Mouse (Mus musculus) neutrophil, adult 83 days (primary cell): ENCODE data around the gene Ube2v1. TPM values are rescaled to one million over a fixed set of nuclear protein-coding genes. Genes with fewer than 3 reads are reported as not detected.

Experiments
- total RNA-seq, 2 experiments: library from RNA; stranded (reverse); gene quantifications; one replicate each; pipeline ENCODE4 v1.2.4; 2023

Gene Ube2v1
- total RNA-seq: 10 to 100 TPM; 83.0 to 92.3 TPM

DNA sequence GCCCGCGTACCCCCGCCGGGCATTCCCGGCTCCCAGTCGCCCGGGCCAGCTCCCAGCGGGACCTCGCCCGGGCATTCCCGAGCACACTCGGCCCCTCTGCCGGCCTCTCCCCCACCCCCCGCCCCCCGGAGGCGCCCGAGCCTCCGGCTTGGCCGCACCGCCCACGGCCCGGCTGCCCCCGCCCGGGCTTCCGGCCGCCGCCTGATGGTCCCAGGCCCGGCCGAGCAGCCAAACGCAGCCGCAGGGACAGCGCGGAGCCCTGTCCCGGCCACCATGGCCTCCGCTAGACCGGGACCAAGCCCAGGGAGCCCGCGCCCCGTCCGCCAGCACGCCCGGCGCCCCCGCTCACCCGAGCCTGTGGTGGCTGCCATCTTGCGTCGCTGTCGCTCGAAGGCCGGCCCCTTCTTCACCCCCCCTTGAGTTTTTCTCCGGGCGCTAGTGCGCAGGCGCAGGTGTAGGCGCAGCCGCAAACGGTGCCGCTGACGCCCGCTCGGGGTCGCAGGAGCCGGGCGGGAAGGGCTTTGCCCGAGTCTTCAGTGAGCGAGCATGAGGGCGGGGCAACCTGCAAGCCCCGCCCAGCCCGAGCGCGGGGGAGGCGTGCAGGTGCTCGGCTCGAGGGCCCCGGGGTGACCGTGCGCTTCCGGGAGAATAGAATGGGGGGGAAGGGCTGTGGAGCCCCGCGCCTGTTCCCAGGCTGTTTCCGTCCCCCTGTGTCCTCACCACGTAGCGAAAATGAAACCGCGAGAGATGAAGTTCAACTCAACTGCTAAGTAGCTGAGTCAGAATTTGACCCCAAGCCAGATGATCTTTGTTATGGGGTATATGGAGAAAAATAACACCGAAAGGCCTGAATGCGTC, at the start of gene Ube2v1:
Gene Ube2v1 (minus strand): TSS at position 505 of the 858 bp plus-strand sequence.

DNA sequence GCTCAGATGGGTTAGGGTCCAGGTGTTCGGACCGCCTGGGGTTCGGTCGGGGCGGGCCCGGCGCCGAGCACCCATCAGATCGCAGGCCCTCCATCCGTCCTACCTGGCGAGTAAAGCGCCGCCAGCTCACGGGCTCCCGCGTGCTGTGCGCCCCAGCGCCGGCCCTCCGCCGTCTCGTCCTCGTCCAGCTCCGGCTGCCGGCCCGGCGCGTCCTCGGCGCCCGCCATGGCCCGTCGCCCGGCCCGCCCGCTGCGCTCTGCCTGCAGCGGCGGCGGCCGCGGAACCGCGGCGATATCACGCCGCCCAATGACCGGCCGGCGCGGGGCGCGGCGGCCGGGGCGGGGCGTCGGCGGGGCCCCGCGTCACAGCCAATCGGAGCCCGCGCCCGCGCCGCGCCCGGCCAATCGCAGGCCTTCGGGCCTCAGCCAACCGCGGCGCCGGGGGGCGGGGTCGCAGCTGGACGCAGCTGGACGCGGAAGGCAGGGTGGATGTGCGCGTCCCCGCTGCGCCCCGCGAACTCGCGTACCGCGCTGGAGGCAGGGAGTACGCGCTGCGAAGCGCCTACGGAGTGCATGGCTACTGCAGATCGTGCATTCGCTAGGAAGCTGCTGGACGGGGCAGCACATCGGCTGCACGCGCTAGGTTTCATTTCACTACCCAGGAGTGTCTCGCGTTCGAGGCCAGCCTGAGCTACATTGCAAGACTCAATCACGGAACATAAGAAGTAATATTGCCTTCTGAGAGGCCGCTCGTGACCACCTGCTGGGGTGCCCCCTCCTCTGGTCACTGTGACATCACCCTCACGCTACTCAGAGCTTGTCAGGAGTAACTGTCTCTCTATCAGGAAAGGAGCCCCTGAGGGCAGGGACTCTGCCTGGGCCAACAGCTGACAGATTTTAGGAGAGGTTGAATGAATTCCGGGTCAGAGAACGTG, 29.6 kb upstream of the Ube2v1 start, which contains the start of gene Gm20431:
Gene Gm20431 (minus strand): TSS at position 227 of the 934 bp plus-strand sequence.

Other genes starting within 250 kb of the Ube2v1 start
- 10 to 100 TPM; 34.1 to 36.3 TPM for gene Slc9a8, start 210.4 kb downstream of the Ube2v1 start, total RNA-seq
- 10 to 100 TPM; 50.5 to 55.6 TPM for gene Rnf114, start 139.4 kb downstream of the Ube2v1 start, total RNA-seq
- 10 to 100 TPM; 23.4 to 31.2 TPM for gene Spata2, start 139.2 kb downstream of the Ube2v1 start, total RNA-seq
- gene Snai1, start 93.9 kb downstream of the Ube2v1 start, total RNA-seq: 1 to 10 TPM; 1.1 to 1.2 TPM
- 10 to 100 TPM; 10.9 to 14.4 TPM for gene Gm20431, start 29.4 kb upstream of the Ube2v1 start, total RNA-seq
- gene Cebpb, start 56.8 kb upstream of the Ube2v1 start, total RNA-seq: 100 to 1,000 TPM; 360 to 428 TPM
- gene Tmem189, start 57.7 kb upstream of the Ube2v1 start, total RNA-seq: 100 to 1,000 TPM; 103 to 105 TPM